Mouse (Mus musculus): ENCODE measurements around the gene C530008M17Rik.
A peak's percentile ranks its signal among the peaks of the same experiment; 100 is the strongest.

The C530008M17Rik gene

DNA sequence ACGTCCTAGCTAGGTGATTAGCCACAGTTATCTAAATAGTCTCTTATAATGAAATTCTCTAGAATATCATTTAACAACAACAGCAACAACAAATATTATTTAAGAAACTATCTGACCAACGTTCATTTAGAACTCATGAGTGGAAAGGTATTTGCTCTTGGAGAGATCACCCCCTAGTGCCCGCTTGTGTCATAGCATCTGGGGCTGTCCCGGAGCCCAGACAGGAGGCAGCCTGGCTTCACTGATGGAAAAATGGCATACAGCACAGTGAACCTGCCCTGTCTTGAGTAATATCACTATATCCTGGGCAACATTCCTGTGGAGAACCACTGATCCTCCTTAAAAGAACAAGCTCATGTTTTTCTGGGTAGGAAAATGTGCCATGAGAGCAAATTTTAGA is 187.1 kb downstream of the C530008M17Rik start:
- DNase-seq: peak; percentile 49 to 55

DNA sequence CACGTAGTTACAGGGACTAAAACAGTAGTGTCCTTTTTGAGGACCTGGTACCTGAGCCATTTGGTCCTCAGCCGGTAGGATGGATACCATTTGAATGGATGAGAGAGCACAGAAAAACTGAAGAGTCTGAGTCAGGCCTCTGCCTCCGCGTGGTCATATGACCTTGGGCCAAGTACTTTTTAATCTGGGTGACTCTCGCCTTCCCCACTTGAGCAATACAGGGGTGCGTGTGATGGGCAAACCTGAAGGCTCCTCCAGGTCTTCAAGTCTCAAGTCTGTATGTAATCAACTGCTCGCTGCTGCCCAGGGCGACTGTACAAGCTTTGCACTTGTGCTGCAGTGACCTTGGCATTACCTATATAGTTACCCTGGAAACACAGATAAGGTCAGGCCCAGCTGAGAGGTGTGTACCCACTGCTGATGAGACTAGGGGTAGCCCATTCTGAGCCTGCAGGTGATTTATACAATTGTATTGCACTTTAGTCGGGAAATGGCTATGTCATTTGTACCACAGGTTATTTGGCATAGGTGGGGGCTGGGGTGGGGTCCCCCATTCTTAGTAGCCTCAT is 187.6 kb downstream of the C530008M17Rik start:
- no peak for DNase-seq

DNA sequence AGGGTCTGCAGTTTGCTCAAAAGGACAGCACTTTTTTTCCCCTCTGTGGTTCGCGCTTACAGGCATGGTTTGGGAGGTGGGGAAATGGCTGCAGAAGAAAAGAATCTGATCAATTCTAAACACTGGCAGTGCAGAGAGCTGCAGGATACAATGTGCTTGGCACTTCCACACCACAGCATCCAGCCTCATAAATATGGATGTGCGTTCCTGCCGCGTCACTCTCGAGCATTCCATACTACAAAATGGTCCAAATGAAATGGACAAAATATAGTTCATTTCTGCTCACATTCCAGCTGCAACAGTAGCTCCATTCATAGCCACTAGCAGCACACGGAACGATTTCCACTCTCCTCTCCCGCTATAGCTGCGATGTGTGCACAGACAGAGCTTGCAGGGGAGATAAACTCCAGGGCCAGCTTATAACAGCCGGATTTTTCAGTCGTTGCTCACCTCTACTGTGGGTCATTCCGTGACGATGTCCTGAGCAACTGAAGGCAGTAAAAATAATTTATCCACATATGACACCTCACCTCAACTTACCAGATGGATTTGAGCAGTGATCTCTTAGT is 188.4 kb downstream of the C530008M17Rik start:
- no peak for DNase-seq

DNA sequence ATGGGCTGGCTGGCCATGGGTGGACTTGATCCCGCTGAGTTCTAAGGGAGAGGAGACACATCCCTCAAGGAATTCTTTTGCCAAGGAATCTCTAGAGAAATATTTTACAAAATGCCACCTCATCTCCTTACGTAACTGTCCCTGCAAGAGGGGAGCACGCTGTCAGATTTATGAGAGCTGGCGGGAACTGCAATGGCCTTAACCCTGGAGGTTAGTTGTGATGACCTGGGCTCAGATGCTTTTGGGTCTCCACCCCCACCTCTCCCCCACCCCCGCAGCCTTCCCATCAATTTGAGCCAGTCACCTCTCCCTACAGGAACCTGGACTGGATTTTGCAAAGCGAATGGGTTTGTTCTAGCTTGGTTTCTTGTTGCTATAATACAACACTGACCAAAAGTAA is 190.8 kb downstream of the C530008M17Rik start:
- no peak for DNase-seq

DNA sequence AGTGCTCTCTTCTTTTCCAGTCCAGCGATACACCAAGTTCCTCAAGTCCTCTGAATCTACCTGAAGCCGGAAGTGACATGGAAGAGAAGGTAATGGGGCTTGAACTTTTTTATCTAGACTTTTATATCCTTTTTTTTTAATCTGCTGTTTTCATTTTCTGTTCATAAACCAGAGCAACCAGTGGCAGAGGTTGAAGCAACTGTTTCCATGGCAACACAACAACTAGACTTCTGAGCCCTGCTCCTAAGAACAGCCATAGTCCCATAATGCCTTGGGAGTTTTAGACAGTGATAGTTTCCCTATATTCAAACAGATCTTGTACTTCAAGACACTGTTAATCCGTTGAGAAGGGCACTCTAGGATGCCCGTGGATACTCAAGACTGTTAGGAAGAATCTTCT is 195.0 kb downstream of the C530008M17Rik start:
- DNase-seq: no peak

DNA sequence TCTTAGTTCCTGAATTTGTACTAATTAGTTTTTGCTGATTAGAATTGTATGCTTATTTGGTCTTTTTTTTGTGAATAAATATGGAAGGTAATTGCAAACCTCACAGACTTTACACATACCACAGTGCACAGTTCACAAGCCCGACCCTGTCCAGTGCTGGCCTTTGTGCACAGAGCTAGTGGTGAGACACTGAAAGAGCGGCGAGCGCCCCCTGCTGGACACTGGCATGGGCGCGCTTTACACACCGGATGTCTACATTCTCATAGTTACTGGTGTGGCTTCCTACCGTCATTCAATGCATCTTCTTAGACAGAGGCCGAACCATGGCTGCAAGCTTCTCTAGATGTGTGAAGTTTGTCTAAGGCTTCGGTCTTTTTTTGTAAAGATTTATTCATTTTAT is 197.2 kb downstream of the C530008M17Rik start:
- DNase-seq: peak; percentile 73 to 78

DNA sequence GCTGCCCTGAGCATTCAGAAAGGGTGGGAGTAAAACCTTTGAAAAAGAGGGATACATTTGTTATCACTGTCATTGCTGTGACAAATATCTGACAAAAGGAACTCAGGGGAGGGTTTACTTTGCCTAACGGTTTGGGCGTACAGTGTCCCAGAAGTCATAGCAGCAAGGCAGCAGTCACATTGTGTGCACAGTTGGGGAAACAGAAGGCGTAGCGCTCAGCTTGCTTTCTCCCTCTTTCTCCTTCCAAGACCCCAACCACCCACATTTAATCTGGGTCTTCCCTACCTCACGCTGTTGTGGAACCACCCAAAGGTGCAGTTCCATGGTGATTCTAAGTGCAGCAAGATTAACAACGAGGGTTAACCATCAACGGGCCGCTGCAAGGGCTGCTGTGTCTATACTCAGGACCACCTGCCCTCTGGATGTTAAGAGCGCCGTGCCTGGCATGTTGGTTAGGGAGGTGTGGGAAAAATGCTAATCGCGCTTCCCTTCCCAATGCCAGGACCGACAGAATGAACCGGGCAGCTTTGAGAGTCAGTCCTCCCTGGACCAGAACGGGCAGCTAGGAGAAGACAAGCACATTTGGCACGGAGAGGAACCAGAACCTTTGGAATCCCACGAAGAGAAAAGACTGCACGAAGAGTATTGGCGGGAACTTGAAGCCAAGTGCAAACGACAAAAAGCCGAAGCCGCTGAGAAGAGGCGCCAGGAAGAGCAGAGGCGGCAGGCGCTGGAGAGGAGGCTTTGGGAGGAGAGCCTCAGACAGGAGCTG is 199.7 kb downstream of the C530008M17Rik start:
- no peak for DNase-seq

DNA sequence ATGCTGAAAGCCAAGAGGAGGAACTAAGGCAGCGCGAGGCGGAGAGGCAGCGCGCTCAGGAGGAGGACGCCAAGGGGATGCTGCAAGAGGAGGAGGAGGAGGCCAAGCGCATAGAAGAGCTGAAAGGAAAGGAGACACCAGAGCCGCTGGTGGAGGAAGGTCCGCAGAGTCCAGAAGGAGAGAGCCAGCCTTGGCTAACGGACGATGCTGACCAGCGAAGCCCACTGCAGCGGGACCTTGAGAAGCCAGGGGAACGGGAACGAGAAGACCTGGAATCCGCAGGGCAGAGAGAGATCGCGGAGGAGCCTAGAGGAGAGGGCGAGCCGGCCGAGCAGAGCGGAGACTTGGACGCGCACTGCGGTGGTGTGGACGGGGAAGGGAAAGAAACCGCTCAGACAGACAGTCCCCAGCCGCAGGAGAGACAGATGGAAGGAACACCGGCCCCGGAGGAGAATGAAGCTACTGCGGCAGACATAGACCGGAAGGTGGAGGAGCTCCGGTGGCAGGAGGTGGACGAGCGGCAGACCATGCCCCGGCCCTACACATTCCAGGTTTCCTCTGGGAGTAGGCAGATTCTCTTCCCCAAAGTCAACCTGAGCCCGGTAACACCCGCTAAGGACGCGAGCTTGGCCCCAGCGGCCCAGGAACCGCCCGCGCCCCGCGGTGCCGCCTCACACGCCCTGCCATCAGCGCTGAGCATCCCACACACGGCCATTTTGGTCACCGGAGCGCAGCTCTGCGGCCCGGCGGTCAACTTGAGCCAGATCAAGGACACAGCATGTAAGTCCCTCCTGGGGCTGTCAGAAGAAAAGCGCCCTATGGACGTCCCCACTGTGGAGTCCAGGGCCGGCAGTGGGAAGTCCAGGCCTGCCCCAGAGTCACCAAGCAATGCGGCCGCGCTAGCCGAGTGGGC is 201.0 kb downstream of the C530008M17Rik start:
- no peak for DNase-seq

DNA sequence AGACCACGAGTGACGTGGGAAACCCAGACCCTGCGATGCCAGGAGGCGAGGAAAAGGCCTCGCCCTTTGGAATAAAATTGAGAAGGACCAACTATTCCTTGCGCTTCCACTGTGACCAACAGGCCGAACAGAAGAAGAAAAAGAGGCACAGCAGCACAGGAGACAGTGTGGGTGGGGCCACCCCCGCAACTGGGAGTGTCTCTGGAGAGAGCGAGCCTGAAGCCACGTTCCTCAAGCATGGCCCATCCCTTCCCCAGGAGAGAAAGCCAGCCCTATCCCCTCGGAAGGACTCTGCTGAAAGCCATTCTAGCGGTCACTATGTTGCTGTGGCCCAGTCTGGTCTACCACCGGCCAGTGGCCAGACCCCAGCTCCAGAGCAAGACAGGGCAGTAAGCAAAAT is 202.1 kb downstream of the C530008M17Rik start:
- DNase-seq: no peak

DNA sequence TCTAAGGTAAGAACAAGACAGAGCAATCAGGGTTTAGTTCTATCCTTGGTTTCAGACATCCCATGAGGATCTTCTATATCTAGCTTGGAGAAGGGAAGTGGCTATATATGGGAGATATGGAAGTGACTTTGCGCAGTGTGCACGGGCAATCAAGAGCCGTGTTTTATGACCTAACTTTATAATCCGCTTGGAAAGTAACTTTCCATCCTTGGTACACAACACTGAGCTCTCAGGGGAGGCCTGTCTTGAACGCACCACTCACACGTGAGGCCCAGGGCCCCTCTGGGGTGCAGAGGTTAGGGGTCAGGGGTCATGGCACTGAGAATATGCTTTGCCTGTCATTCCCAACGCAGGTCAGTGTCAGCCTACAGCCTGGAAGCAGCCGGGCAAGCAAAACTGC is 210.5 kb downstream of the C530008M17Rik start:
- DNase-seq: no peak

DNA sequence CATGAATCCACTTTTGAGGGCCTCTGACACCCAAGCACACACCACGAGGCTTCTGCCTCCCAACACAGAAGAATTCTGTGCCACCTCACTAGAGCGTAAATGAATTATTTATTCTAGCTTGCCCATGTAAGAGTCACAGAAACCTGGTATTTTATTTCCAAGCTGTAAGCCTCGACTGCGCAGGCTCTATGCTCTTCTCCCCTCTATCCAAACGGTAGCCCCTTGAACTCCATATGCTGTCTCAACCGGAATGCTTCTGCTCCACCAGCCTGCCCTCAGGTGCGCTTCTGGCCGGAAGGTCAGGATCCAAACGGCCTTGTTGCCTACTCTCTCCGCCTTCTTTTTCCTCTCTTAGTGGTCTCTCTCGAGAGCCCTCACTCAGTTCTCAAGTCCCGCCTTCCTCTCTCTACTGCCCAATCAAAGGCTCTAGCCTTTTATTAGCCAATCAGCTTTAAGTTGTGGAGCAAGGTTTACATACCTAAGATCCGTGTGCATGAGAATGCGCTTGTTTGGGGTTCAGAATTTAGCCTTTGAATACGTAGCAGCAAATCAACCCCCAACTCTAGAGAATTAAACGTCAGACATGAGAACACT is 212.5 kb downstream of the C530008M17Rik start:
- DNase-seq: peak; percentile 43 to 53

DNA sequence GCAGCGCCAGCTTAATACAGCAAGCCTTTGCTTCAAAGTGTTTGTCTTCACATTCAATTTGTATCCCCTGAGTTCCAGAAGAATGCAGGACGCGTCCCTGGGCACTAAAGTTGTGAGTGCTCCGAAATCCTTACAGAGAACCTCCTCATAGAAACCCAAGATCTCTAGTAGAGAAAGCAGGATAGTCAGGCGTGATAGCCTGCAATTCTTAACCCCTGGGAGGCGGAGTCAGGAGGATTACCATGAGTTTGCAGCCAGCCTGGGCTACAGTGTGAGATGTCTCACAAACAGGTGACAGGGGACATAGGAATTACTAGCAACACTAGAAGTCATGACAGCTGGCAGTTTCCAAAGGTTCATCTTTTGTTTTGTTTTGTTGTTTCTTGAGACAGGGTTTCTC is 213.2 kb downstream of the C530008M17Rik start:
- DNase-seq: no peak

DNA sequence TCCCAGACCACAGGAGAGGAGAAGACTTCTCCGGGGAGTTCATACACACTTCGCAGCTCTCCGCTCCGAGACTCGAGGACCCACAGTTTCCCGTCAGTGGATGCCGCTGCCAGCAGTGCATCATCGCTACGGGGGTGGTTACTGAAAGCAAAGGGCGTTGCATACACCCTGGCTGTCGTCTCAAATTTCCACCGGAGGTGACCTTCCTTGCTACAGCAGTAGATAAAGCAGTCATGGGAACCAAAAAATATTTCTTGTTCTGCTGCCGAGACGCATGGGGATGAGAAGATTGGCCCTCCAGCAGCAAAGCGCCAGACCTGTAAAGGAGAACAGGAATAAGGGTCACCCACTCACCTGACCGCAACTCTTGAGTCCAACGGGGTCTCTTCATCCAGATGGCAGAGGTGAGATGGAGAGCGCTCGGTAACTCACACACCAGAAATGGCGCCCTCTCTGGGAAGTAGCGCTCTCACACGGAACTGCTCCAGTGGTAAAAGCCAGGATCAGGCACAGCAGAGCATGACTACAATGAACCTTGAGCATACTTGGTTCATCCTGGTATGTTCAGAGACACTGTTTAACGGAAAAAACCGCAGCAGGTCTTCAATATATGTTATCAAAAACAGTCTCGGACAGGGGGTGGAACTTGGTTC is 219.9 kb downstream of the C530008M17Rik start:
- DNase-seq: no peak

DNA sequence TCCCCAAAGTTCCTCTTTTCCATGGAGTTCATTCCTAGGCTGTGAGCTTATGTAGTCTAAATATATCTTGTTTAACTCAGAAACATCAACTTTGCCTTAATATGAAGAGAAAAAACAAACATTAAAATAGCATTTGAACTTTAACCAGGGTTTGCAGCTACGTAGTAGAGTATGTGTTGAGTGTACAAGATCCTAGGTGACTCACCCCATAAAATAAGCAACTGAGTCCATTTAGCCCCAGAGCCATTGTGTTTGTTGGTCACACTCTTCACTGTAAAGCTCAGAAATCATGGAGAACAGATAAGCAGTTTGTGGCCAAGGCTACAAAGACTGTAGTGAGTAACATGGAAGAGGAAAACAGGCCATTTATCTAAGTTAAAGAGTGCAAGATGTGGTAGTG is 227.8 kb downstream of the C530008M17Rik start:
- DNase-seq: no peak

DNA sequence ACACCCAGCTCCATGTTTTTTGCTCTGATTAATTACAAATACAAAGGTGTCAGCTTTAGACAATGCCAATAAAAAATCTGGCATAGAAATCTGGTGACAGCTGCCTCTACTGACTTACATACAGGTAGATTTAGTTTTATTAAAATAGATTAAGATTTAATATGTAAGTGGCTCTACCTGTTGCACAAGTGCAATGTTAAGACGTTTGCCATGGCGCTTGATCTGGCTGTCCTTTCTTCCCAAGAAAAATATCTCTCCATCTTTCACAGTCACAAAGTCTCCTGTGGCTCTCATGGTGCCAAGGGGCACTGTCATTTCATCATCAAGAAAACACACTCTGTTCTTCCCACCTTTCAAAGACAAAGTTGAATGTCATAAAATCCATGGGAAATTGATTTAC is 230.7 kb downstream of the C530008M17Rik start:
- no peak for DNase-seq

DNA sequence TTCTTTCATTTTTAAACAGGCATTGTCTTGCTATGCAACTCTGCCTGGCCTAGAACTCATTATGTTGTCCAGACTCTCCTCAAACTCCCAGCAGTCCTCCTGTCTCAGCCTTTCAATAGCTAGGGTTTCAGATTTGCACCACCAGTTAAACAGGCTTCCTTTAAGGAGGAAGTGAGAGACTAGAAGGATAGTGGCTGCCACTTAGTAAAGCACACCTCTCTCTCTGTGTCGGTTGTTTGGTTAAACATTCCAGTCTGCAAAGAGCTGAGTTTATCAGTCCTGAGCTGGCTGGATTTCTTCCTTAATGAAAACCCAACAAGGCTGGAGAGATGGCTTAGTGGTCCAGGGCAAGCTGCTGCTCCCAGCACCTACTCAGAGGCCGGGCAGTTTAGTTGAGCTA is 236.3 kb downstream of the C530008M17Rik start:
- no peak for DNase-seq

DNA sequence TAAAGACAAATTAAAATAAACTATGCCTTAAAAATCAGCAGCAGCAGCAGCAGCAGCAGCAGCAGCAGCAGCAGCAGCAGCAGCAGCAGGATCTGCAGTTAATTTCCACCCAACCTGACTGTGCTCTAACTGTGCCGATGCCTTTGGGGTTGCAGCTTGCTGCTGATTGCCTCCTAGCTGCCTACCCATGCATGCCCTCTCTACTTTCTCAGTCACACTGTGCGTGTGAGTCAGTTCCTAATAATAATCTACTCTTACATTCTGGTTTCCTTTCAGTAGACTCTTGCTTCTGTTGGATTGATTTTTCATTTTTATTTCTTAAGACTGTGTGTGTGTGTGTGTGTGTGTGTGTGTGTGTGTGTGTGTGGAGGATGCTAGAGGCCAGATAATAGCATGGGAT is 236.8 kb downstream of the C530008M17Rik start:
- DNase-seq: no peak

DNA sequence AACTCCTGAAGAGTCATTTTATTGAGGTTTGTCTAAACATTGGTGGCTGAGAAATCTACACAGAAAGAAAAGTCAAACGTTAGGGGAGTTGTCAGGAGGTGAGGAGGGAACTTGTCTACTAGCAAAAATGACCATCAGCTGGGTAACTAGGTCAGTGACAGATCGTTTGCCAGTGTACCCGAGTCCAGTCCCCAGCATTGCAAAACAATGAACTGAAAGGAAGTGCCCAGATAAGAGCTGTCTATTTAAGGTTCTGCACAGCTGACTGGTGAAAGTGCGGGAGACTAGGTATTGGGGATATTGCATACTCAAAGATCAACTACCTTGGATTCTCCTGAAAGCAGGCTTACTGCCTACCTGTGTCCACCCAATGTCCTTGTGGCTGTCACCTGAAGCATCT is 245.8 kb downstream of the C530008M17Rik start:
- no peak for DNase-seq

DNA sequence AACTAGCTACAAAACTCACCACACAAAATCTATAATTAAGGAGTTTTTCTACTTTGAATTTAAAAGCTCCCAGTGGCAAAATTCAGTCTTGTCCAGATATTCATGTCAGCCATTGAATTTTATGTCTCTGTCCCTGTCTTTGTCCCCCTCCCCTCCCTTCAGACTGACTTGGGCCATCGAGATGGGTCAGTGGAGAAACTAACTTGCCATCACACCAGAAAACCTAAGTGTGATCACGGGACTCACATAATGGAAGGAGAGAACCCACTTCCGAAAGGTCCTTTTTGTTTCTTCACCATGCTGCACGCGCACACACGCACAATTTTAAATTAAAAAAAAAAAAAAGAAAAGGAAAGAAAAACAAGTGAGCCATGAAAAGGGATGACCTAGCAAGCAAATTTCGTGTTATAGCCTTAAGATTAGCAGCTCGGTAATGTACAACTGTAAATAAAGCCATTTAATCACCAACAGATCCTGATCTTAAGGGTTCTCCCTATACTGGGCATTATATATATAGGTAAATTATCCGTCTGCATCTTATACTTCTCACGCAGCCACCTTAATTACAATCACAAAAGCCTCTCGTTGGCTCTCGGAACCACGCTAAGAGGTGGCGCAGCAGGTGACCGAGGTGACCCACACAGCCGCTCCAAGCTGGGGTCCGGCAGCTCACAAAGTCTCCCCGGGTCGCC is 248.5 kb downstream of the C530008M17Rik start:
- DNase-seq: no peak

DNA sequence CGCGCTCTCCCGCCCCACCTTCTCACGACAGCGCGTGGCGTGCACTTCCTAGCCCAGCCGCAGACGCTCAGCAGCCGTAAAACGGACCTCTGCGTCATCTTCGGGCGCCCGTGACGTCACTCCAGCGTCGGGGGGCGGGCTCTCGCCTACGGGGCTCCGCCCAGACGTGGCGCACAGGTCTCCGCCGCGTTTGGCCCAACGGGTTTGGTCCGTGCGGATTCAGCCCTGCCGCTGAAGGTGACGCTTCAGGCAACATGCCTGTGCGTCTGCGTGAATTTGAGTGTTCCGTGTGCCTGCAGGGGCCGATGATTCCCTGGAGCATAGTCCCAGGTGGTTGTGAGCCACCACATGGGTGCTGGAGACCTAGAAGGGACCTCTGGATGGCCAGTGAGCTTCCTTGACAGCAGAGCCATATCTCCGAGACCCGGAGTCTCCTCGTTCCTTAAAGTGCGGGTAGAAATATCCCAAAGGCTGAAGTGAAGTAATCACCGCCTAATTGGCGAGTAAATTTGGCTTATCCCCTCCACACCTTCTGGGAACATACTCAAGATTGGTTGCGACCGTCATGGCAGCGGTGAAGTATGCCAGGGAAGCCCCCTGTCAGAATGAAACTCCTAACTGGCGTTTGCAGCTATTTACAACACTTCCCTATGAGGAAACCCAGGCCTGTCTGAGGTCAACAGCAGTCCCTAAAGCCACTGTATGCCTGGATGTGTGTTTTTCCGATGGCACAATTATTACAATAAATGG is 249.3 kb downstream of the C530008M17Rik start, which contains the start of gene Aasdh:
Aasdh (minus strand) TSS at position 110 of the 750 bp plus-strand sequence.
- DNase-seq: peak; percentile 94 to 96

DNA sequence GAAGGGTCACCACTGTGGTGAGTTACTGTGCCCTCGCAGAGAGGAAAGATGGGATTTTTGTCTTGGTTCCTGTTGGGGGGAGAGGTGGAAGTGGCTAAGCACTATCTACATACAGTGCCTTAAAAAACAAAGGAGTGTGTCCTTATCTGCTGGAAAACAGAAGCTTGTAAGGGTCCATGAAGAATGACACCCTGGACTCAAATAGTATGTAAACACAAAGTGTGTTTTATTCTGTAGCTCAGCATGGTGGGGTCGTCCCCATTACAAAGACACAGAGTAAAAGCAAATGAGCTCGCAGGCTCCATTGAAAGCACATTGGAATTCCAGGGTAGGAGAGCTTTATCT is 249.8 kb downstream of the C530008M17Rik start:
- DNase-seq: no peak

Data from thymus, postnatal 36 days (tissue).